Mouse (Mus musculus) lung, adult 2 months (tissue): ENCODE data around the gene Gm10197.

Experiments used
- CTCF ChIP-seq: fragments of 200-500 bp; IDR thresholded peaks from 2 replicates; pipeline ENCODE4 v1.5.1; 2011; ENCODE audit warnings: mild to moderate bottlenecking, low read length, control low read depth; ENCODE audit not compliant: insufficient read depth
- POLR2A ChIP-seq: fragments of 200-500 bp; IDR thresholded peaks from 2 replicates; pipeline ENCODE4 v1.6.1; 2011; ENCODE audit warnings: low read depth, mild to moderate bottlenecking, control low read depth, low read length, borderline replicate concordance; ENCODE audit errors: extremely low read depth

DNA sequence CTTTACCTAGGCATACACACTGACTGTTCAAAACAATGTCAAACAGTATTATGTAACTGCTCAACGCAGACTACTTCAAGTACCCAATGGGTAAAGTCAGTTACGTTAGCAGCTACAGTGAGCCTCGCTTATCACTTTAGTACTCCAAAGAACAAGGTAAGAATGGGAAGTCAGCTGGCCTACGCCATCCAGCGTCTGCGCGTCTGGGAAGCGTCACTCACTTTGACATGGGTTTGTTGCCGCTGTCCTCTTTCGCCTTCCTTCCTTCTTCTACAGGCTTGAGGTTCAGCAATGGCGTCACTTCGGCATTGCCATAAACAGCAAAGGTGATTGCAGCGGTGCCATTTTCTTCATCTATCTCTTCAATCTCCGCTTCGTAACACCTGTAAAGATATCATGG, 11.8 kb upstream of the Gm10197 start:
- TF ChIP-seq CTCF (no peak), POLR2A (no peak)
